Mouse (Mus musculus) layer of hippocampus, postnatal 25 days (tissue): ENCODE data around the gene Prss53. TPM values are rescaled to one million over a fixed set of nuclear protein-coding genes. Genes with fewer than 3 reads are reported as not detected.
"Not testable (repeated sequence)": the region's sequence is repeated elsewhere in the genome, so short reads cannot be mapped to it uniquely, and the experiment has no call there.

Experiments
- DNase-seq, 2 experiments: peaks; one replicate each; pipeline ENCODE4 v3.0.0; 2022; ENCODE audit warnings: mixed read lengths in 2 of 2, low spot score in 1 of 2; ENCODE audit errors: extremely low spot score in 1 of 2
- total RNA-seq, 2 experiments: library from RNA; stranded (reverse); gene quantifications; 2 replicates each; pipeline ENCODE4 v1.2.3; 2021

Prss53 gene
- total RNA-seq, 2 experiments from 2014 or later: 1.9 to 2.6 TPM

DNA sequence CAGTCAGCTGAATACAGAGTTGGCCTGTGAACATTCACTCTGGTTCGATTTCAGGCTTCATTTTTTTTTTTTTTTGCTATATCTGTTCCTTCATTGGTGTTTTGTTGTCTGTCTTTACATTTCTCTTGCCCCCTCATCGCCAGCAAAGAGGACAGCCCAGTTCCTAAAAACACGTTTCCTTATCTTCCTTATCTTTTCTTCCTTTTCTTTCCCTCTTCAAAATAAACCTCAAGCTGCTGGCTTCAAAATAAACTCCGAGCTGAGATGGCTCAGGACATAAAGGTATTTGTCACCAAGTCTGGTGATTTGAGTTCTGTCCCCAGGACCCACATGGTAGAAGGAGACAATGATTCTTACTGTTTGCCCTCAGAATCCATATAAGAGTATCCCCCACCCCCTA lies 22.2 kb upstream of the Prss53 start:
- no peak for DNase-seq

DNA sequence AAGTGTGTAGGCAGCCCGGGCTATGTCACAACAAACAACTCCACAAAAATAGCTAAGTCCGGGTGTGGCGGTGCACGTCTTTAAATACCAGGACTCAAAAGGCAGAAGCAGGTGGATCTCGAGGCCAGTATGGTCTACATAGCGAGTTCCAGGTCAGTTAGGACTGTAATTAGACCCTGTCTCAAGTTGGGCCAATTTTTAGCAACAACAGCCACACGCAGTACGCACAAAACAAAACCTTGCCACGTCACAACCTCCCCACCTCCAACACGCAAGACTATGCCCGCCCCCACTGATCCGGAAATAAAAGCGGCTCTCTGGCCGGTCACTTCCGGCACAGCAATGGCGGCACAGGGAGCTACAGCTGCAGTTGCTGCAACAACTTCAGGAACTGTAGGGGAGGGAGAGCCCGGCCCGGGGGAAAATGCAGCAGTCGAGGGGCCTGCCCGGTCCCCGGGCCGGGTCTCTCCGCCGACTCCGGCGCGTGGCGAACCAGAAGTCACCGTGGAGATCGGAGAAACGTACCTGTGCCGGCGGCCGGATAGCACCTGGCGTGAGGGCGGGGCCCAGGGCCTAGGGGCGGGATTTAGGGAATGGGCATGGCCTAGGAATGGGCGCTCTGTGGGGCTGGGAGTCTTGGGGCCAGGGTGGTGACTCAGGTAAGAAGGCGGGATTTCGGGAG lies 21.6 kb upstream of the Prss53 start, which contains the start of gene Kat8:
TSS of gene Kat8 (plus strand) at position 327 of the 682 bp plus-strand sequence.
- peak; percentile 72 to 79 for DNase-seq

DNA sequence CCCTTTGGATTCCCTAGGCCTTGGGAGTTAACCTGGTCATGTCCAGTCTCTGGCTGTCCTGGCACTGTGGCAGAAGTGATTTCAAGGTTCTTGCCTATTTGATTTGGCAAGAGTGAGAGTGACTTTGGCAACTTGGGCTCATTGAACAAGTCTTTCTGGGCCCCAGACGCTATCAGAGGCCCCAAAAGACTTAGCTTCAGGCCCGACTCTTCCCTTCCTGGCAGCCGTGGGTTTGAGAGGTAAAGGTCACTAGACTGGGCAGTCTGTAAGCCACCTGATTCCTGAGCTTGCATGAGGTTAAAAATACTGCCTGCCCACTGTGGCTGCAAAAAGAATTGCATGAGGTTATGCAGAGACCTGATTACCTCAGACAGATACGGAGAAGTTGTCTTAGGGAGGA lies 17.9 kb upstream of the Prss53 start:
- no peak for DNase-seq

DNA sequence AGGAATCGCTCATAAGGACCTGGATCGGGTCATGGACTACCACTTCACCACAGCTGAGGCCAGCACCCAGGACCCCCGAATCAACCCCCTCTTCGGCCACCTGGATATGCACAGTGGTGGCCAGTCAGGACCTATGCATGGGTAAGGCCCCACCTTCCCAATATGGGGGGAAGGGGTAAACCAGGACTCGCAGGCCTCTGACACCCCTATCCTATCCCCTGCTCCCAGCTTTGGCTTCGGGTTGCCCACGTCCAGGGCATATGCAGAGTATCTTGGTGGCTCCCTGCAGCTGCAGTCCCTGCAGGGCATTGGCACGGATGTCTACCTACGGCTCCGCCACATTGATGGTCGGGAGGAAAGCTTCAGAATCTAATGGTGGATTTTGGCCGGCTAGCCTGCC lies 17.2 kb upstream of the Prss53 start:
- no peak for DNase-seq

DNA sequence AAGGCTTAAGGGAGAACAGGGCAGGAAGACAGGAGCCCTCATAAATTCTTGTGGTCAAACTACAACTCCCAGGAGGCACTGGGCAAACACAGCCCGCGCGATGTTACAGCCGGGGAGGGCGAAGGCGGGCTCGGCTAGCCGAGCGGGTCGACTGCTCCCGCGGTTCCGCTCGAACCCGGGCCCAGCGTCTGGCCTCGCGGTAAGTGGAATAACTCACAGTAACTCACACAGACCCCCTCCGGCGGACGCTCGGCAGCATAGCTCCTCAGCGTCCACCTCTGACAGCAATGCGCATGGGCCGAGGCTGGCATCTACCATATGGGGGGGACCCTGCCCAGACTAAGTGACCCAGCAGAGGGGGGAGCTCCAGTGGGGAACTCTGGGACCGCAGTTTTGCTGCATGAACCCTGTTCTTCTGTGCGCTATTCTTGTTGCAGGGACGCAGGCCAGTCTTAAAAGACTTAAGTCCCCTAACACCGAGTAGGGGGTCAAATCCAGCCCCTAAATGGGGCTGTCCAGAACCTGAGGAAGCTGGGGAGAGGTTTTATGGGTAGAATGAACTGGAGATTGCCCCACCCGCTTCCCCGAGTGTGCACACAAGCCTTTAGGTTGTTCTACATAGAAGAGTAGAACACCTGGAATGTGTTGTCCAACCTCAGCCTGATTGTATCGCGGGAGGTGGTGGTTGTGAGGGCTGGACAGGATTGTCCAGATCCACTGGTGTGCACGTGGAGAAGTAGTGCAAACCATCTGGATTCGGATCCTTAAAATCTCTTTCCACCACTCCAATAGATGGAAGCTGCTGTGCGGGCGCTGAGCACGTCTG lies 13.4 kb upstream of the Prss53 start, which contains the start of gene Bckdk:
TSS of gene Bckdk (plus strand) at position 112 of the 826 bp plus-strand sequence.
- DNase-seq: peak; percentile 62 to 72

DNA sequence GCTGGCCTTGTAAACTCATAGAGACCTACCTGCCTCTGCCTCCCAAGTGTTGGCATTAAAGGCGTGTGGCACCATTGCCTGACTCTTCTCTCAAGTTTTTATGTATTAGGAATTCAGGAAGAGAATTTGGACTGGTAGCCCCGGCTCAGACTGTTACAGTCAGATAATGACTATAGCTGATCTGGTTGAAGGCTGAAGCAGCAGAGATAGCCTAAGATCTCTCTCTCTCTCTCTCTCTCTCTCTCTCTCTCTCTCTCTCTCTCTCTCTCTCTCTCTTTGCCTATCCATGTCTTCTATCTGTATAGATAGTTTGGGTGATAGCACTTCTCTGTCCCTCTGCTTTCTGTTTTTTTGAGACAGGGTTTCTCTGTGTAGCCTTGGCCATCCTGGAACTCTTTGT lies 11.0 kb upstream of the Prss53 start:
- no peak for DNase-seq

DNA sequence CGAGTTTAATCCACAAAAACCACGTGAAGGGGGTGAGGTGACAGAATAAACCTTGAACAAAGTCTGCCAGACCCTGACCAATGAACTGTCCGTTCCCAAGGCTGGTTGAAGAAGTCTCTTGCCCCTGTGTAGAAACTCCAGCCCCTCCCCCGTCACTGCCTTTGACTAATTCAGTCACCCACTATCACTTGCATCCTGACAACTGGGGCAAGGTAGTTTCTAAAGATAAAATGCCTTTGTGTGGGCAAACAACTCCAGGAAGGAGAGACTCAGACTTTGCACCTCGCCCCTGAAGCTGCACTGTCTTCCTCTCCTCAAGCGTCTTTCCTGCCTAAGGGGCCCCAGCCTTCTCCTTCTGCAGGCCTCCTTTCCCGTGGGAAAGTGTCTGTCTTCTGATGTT lies 9.2 kb upstream of the Prss53 start:
- no peak for DNase-seq

DNA sequence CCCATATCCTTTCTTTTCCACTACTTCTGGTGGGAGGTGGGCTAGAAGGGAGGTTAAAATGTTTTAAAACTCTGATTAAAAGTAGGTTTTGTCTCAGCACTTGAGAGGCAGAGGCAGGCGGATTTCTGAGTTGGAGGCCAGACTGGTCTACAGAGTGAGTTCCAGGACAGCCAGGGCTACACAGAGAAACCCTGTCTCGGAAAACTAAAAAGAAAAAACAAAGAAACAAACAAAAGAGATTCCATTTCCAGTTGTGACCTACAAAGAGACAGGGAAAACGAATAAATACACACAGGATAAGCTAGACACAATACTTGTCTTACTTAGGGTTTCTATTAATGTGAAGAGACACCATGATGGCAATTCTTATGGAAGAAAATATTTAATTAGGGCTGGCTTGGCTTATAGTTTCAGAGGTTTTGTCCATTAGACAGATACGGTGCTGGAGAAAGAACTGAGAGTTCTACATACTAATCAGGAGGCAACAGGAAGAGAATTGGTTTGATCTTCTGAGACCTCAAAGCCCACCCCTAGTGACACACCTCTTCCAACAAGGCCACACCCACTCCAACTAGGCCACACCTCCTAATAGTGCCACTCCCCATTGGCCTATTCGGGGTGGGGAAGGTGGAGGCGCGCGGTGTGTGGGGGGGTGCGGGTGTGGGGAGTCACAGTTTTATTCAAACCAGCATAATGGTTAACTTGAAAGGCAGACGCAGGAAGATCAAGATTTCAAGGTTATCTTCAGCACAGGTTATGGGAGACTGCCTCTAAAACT lies 7.6 kb upstream of the Prss53 start:
- no peak for DNase-seq

DNA sequence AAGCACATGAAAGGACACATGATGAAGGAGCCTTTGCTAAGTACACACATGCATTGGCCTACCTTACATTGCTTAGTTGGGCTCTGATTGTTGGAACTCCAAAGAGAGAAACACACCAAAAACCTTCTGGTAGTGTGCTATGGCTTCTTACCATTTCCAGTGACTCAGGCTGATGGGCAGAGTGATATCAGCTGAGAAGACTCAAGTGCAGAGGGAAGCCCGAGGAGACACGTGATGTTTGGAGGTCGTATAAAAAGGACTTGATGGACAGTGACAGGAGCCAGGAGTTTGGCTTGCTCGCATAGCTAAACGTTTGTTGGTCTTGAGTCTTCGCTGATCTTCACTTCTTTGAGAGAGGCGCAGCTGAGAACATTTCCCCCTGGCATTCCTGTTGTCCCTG lies 6.8 kb upstream of the Prss53 start:
- DNase-seq: no peak

DNA sequence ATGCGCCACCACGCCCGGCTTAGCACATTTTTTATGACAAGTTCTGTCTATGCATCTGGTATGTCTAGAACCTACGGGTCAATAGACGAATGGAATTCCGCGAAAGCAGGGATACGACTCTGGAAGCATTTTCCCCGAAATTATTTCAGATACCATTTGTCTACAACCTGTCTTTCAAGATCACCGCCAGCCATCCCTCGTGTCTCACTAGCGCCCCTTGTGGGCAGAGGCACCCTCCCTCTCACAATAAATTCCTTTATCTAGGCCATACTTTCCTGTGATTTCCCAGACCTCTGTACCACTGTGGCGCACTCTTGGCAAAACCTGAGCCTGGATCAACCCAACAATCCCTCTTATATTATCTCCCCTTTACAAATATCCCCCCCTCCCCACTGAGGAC lies 5.6 kb upstream of the Prss53 start:
- DNase-seq: peak; percentile 42 to 70

DNA sequence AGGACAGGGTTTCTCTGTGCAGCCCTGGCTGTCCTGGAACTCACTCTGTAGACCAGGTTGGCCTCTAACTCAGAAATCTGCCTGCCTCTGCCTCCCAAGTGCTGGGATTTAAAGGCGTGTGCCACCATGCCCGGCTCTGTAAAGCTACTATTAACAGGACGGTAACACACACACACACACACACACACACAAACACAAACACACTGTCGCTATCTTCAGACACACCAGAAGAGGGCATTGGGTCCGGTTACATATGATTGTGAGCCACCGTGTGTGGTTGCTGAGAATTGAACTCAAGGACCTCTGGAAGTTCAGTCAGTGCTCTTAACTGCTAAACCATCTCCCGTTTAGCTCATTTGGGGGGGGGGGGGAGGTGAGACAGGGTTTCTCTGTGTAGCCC lies 5.1 kb upstream of the Prss53 start:
- not testable (repeated sequence) for DNase-seq

DNA sequence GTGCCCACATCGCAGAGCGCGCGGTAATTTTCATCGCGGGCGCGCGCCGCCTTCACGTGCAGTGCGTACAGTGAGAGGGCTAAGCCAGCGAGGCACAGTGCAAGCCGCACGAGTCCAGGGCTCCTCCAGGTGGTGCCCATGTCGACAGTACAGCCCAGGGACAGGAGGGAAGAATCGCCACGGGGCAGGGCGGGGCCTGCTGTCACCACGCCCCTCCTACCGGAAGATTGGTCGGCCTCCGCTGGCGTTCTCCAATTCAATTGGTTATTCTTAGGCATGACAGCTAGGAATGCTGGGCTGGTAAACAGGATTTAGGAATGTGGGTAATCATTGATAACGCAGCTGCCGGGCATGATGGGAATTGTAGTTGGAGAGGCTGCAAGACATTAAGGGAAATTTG lies 4.7 kb upstream of the Prss53 start, which contains the start of the genes Gm21974 and Vkorc1:
TSS of gene Gm21974 (minus strand) at position 13 of the 400 bp plus-strand sequence.
TSS of gene Vkorc1 (minus strand) at position 176 of the 400 bp plus-strand sequence.
- DNase-seq: peak; percentile 78

DNA sequence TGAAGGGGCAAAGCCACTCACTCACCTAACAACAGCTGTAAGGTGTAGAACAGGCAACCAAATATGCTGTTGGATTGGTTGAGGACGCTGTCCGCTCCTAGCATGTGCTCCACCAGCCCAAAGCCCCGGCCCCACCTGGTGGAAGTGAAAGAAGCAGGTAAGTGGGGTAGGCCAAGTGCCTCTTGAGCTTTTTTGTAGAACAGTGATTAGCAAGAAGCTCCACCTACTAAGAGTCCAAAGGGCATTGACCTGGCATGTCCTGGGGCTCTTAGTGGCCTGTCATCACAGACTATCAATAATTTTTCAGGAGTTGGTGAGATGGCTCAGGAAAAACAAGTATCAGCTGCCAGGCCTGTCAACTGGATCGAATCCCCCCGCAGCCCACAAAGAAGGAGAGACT lies 3.7 kb upstream of the Prss53 start:
- no peak for DNase-seq

DNA sequence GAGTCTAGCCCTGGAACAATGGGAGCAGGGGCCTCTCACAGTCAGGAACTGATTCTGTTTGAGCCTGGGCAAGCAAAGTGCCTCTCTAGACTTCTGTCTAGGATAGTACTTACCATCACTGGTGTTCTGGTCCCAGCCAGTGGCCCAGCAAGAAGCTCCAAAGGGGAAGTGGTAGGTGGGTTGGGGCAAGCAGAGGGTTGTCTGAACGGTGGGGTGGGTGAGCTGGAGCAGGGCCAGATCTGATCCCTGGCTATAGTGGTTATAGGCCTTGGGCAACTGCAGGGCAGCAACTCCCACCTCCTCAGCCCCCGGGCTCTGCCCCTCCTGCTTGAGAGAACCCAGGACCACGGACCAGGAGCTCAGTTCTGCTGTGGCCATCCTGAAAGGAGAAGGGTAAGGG lies 1.9 kb downstream of the Prss53 start:
- DNase-seq: no peak

DNA sequence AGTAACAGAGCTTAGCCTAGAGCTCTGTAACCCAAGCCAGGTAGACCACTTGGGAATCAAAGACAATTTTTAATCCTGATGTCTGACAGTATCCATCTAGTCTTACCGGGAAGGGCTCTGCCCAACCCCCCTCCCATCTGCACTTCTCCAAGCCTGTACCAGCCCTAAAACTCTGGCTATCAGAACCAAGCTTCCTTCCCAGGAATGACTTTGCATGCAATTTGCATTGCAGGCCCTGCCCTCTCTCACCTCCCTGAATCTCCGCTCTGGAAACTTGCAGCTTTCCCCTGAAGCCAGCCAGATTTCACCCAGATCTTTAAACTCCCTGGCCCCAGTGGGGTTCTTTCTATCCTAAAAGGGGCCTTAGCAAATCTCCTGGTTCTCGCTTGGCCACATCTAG lies 3.0 kb downstream of the Prss53 start:
- DNase-seq: no peak

DNA sequence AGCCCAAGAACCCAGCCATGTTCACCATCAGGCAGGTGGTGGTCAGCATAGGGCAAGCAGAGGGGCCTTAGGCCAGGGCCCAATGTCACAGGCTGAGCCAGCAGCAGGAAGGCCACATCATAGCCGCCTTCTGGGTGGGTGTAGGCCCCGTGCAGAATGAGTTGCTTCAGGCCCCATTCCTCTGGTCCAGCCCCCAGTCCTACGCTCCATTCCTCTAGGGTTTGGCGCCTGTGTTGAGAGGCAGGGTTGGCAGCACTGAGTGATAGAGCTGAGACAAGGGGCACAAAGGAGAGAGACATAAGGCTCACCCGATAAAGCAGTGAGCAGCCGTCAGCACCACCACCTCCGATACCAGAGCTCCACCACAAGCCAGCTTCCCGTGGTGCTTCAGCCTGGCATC lies 3.6 kb downstream of the Prss53 start:
- no peak for DNase-seq

DNA sequence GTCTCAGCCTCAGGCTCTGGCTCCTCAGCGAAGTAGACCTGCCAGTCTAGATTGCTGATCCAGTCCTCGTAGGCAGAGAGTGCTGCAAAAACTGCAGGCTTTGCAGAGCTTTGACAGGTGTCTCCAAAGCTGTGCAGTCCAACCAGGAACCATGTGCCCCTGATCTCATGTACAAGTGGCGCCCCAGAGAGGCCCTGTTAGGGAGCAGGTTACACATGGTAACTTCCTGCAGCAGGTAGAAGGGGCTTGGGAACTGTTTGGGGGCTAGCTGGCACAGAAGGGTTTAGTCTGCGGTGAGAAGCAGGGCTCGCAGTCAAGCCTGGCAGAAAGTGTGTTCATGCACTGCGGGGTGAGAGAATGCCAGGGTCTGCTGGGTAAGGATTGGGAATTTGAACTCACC lies 4.2 kb downstream of the Prss53 start:
- DNase-seq: no peak

DNA sequence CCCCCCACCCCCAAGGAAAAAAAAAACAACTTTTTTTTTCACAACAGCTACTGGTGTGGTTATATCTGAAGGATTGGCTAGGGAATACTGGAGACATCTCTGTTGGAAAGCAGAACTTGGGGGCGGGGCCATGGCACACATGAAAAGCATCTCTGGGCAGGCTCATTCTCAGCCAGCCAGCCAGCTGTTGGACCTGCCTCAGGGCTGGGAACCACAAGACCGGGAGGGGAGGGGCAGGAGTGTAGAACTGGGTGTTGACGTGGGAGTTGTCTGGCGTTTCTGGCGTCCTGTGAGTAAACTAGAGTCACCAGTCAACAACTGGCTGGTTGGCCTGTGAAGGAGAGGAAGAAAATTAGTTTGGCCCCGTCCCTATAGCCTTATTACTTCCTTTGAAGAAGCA lies 4.8 kb downstream of the Prss53 start:
- DNase-seq: no peak

DNA sequence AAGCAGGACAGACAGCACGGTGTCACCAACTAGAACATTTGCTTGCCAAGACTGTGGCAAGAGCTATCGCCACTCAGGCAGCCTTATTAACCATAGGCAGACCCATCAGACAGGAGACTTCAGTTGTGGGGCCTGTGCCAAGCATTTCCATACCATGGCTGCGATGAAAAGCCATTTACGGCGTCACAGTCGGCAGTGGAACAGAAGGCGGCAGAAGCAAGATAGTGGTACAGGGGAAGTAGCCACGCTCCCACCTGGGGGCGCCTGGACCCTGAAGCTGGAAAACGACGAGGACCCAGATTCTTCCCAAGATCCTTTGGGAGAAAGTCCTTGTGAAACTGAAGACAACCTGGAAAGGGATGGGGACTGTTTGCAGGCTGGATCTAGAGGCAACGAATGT lies 10.3 kb downstream of the Prss53 start:
- DNase-seq: no peak

DNA sequence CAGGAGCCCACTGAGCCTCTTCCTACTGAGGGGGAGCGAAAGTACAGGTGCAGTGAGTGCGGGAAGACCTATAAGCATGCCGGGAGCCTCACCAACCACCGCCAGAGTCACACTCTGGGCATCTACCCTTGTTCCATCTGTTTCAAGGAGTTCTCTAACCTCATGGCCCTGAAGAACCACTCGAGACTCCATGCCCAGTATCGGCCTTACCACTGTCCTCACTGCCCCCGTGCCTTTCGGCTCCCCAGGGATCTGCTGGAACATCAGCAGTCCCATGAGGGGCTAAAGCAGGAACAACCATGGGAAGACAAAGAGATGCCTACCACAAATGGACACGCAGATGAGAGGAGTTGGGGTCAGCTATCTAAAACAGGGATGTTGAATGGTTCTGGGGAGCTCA lies 11.5 kb downstream of the Prss53 start:
- DNase-seq: no peak
